Mouse (Mus musculus) liver, adult 2 months (tissue): Measurements from ENCODE around the gene Icam2.

ENCODE experiments used
- CTCF ChIP-seq: fragments of 200-500 bp; IDR thresholded peaks from 2 replicates; pipeline ENCODE4 v1.5.1; 2011; ENCODE audit warnings: low read depth, low read length, control low read depth
- POLR2A ChIP-seq: fragments of 200-500 bp; IDR thresholded peaks from 2 replicates; pipeline ENCODE4 v1.6.1; 2011; ENCODE audit warnings: low read length, control low read depth; ENCODE audit not compliant: insufficient read depth; ENCODE audit errors: extremely low read depth

GRCm38 (mm10) chr11:106328521-106328920 is 59.4 kb downstream of the Icam2 start:
- TF ChIP-seq CTCF (no peak), POLR2A (no peak)
